Mouse (Mus musculus): ENCODE measurements around the gene Nutm1.

Nutm1 gene

DNA sequence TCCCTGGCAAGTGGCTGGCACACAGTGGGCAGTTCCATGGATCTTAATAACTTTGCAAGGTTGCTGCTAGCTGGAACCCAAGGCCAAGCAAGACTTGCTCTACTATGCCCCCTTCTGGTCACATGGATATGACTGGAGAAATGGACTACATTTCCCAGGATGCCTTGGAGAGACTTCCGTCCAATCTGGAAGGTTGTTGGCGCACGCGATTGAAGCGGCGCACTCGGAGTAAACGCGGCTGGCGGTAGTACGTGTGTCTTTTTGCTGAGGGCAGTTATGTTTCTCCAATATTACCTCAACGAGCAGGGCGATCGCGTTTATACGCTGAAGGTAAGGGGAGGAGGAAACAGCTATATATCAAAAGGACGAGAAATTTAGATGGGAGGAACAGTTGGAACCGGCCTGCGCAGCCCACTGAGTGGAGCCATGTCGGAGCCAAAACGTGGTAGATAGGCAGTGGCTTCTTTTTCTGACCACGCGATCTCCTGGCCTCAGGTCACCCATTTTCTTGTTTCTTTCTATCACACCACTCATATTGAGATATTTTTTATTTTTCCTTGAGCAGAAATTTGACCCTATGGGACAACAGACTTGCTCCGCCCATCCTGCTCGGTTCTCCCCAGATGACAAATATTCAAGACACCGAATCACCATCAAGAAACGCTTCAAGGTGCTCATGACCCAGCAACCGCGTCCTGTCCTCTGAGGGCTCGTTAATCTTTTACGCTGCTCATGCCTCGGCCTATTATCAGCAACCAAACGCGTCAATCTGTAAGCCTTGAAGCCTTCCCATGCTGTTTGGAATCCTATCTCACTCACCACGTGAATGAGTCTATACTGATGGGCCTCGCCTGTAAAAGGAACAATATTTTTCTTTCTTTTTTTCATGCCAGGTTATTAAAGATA lies 2.9 kb upstream of the Nutm1 start, which contains the start of gene Nop10:
TSS of gene Nop10 (plus strand) at position 179 of the 906 bp plus-strand sequence.
- DNase-seq (ENCODE audit: low spot score), result peak; percentile 78

GRCm38 (mm10) chr2:112254675-112255515 lies 4.2 kb downstream of the Nutm1 start:
- no peak for DNase-seq (ENCODE audit: low spot score)

DNA sequence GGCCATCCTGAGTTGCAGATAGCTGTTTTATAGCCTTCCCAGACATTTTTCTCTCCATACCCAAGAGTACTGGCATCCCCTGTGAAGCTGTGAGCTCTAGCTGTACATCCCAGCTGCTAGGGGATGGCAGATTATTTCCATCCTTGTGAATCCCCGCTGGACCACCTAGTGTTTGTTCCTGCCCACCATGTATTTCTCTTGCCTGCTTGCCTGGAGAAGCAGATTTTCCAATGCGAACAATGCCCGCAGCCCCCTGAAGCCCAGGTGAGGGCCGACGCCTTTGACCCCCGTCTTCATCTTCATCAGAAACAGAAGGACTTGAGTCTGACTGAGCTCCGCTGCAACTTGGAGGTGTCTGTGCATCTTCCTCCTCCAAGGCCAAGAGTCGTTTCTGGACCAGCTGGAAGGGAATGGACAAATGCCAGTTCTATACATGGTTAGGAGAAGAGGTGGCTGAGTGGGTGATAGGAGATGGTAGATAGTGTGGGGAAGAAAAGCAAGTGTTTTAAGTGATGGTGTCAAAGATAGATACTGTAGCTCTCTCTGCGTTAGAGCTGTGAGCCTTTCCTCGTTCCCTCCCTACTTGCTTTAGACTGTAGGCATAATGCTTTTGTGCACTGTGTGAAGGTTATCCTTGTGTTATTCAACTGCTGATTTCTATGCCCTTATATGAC lies 9.2 kb downstream of the Nutm1 start:
- DNase-seq (ENCODE audit: low spot score), result no peak

- DNase-seq (ENCODE audit: low spot score), result no peak
Measured at GRCm38 (mm10) chr2:112247323-112247722, 11.8 kb downstream of the Nutm1 start.

- DNase-seq (ENCODE audit: low spot score), result no peak
Measured at GRCm38 (mm10) chr2:112246193-112246592, 12.9 kb downstream of the Nutm1 start.

DNA sequence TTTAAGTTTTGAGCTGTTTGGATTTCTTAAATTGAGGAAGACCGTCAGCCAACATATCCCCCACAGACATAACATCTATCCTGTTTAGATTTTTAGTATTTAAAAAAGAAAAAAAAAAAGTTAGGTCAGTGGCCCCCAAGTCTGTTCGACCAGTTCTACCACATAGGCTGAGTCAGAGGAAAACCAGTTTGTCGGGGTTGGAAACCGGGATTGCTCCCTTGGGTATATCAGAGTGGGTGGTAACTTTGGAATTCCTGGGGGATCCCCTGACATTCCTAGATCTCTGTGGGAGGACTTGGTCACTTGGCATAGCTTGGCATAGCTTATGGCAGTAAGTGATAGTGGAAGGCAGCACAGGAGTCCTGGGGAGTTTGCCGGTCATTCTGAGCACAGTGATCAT lies 13.8 kb downstream of the Nutm1 start:
- no peak for DNase-seq (ENCODE audit: low spot score)

GRCm38 (mm10) chr2:112241787-112242186 lies 17.3 kb downstream of the Nutm1 start:
- DNase-seq (ENCODE audit: low spot score), result no peak

DNA sequence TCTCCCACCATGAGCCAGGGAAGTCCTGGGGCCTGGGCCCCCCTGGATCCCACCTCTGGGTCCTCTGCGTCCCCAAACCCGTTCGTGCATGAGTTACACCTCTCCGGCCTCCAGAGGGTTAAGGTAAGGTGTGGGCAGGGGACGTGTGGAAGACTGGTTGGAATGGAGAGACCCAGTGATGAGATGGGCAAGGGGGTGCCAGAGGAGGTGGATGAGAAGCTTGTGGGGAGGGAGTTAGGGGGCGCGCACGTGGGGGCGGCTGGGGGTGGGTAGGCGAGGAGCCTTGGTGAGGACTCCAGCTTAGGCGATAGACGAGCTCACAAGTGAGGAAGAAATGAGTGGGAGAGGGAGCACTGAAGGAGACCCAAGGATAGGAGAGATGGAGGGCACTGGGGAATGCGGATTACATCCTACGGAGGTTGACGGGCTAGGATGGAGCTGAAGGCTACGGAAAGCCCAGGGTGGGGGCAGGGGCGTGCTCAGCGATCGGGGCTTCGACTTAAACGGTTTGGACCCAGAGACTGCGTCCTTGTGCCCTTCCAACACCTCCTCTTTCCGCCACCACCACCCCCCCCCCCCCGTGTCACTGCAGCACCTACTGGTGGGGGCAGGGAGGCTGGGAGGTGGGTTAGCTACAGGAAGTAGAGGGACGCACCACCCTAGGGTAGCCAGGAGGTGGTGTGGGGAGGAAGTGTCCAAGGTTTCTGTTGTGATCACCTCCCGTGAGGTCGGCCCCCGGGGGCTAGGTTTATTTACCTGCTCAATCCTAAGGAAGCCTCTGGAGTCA lies 19.0 kb downstream of the Nutm1 start:
- no peak for DNase-seq (ENCODE audit: low spot score)

DNA sequence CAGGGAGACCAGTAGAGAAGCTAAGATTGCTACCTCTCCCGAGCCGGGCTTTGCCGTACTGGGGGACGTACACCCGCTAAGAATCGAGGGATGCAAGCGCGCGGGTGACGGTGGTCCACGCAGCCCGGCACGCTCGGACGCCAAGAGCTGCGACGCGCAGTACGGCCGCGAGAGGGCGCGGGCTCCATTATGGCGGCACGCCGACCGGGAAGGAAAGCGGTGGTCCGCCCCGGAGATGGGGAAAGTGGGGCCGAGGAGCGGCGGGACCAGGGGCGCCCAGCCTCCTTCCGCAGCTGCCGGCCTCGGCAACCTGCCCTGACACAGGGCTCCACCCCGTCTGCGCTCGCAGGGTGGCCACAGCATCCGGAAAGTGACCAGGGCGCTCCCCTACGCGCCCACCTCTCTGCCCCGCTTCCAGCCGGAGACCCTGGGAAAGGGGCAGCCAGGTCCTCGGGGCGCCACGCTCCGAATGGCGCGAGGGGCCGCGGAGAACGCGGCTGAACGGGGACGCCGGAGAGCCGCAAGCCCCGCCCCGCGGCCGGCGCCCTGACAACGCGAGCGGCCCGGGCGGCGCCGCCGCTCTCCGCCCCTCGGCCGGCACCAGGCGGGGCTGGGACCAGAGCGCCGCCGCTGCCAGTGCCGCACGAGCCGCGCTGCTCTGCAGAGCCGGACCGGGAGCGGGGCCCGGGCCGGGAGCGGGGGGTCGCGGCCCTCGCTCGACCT lies 19.7 kb downstream of the Nutm1 start, which contains the start of gene Lpcat4:
TSS of gene Lpcat4 (plus strand) at position 257 of the 723 bp plus-strand sequence.
- DNase-seq (ENCODE audit: low spot score), result peak; percentile 87

GRCm38 (mm10) chr2:112238006-112238405 lies 21.1 kb downstream of the Nutm1 start:
- DNase-seq (ENCODE audit: low spot score), result no peak

- DNase-seq (ENCODE audit: low spot score), result no peak
Measured at GRCm38 (mm10) chr2:112236620-112237019, 22.5 kb downstream of the Nutm1 start.

GRCm38 (mm10) chr2:112232623-112233022 lies 26.5 kb downstream of the Nutm1 start:
- DNase-seq (ENCODE audit: low spot score), result no peak

GRCm38 (mm10) chr2:112224356-112224755 lies 34.7 kb downstream of the Nutm1 start:
- DNase-seq (ENCODE audit: low spot score), result no peak

DNA sequence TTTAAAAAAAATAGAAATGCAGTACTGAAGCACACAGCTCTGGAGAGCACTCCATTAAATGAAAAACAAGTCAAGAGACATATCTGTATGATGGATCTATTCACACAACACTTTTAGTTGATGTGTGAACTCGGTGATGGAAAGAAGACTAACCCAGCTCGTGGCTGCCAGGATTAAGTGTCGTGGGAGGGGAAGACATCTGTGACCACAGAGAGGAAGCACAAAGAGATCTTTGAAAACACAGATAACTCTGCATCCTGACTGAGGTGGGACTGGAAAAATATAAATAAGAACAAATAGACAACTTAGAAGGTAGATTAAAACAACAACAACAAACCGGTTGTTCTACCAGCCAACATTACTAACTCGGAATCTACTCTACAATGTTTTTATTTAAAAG lies 36.5 kb downstream of the Nutm1 start:
- no peak for DNase-seq (ENCODE audit: low spot score)

DNA sequence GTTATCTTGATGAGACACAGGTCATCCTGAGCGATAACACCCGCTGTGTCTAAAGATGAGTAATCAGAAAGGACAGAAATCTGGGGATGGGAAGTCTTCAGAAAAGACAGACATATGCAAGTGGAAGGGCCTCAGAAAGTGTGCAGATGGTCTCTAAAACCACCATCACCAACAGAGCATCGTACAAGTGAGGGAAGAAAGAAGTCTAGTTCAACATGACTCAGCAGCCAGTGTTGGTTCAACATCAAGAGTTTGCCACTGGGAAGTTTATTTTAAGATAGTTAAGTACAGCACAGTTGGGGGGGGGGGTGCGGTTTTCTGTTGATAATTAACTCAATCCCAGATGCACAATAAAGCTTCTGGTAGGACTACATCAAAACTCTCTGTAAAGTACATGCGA lies 38.2 kb downstream of the Nutm1 start:
- no peak for DNase-seq (ENCODE audit: low spot score)

- no peak for DNase-seq (ENCODE audit: low spot score)
Measured at GRCm38 (mm10) chr2:112217614-112218013, 41.5 kb downstream of the Nutm1 start.

DNA sequence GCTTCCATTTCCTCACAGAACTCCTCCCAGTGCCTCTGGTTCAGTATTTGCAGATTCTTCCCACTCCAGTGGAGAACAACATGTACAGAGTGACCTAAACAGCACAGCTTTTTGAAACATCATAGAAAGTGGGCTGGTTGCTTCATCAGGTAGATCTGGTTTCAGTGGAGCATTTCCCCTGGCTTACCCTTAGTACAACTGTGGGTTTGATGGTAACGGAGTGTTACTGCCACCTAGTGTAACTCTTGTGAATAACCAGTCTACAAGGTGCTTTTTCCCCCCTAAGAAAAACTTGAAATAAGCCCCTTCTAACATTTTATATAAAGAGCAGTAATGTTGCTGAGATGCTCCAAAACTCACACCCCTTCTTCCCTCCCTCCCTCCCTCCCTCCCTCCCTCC lies 43.1 kb downstream of the Nutm1 start:
- DNase-seq (ENCODE audit: low spot score), result no peak

GRCm38 (mm10) chr2:112210699-112211098 lies 48.4 kb downstream of the Nutm1 start:
- DNase-seq (ENCODE audit: low spot score), result no peak

- peak; percentile 11 for DNase-seq (ENCODE audit: low spot score)
Measured at GRCm38 (mm10) chr2:112210142-112210541, 48.9 kb downstream of the Nutm1 start.

GRCm38 (mm10) chr2:112203056-112203455 lies 56.0 kb downstream of the Nutm1 start:
- DNase-seq (ENCODE audit: low spot score), result no peak
